Mouse (Mus musculus) MEL (cell line): Measurements from ENCODE around the gene Scaf4.

Experiments
- CTCF ChIP-seq, 3 experiments: IDR thresholded peaks in 2 of 3; conservative IDR thresholded peaks in 1 of 3; 2 replicates each; pipeline ENCODE4 v1.5.1; 2011 to 2012; ENCODE audit warnings: low read length in 3 of 3, low read depth in 2 of 3, mild to moderate bottlenecking in 2 of 3, improper control_type of control experiment in 1 of 3, inconsistent platforms in 1 of 3, mixed read lengths in 1 of 3, moderate library complexity in 1 of 3; ENCODE audit not compliant: control insufficient read depth in 1 of 3, insufficient read depth in 1 of 3, poor library complexity in 1 of 3, severe bottlenecking in 1 of 3
- EP300 ChIP-seq, 2 experiments: IDR thresholded peaks; 2 replicates each; pipeline ENCODE4 v1.6.1; 2011; ENCODE audit warnings: improper control_type of control experiment in 2 of 2, low read length in 2 of 2, low read depth in 1 of 2, mild to moderate bottlenecking in 1 of 2

DNA sequence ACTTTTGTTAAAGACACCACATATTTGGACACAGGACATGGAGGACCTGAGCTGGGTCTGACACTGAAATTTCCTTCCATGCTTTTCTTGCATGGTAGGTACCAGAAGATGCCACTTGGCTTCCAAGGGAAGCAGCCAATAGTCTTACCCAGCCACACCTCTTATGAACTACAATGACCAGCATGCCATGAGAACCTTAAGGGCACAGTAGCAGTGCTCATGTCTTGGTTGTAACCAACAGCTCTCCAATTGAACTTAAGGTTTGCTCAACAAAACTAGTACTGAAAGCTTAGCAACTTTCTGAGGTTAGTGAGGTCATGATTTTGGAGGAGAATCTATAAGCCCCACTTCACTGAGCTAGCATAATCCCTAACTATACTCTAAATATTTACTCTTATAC lies 90.6 kb downstream of the Scaf4 start:
- TF ChIP-seq EP300 (IDR thresholded peaks at IDR 0.05; ENCODE audit: low read depth in 1 of 2, low read length in 2 of 2) = no peak
- TF ChIP-seq CTCF (IDR thresholded peaks at IDR 0.05 in 2 of 3, conservative IDR thresholded peaks at IDR 0.05 in 1 of 3; ENCODE audit: control insufficient read depth in 1 of 3, insufficient read depth in 1 of 3, low read depth in 2 of 3, low read length in 3 of 3, poor library complexity in 1 of 3, severe bottlenecking in 1 of 3) = no peak
